Comparison of ENCODE assay signal across 10 mouse cellular contexts in the genomic region with DNA sequence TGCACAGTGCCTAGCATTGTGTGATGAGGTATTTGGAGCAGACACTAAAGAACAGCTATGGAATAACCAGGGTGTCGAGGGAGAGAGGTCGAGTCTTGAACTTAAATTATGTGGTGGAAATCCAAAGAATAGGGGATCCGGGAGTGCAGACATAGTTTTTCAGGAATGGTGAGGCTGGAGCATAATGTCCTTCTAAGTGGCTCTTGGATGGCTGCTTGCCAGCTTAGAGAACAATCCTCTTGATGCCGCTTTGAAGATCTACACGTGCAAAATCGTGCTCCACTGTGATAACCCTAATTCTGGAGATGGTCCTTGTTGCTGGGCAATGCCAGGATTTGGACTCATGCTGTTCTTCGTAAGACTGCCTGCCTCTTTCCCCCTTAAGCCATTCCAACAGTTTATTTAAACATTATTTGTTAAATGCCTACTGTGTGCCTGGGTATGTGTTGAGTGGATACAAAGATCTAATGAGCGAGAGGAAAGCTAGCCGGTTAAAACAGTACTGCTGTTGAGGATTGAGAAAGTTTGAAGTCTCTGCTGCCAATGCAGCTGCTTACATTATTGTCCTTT. TPM values are rescaled to one million over a fixed set of nuclear protein-coding genes. Genes with fewer than 3 reads are reported as not detected.
DNase-seq lines count a peak whose midpoint lies in the region; ATAC-seq and TF ChIP-seq lines count a peak whose summit lies in the region.
"Had no signal": no experiment of that assay in that cellular context is flagged by ENCODE, and none has a peak within 500 bp of the region (broad histone marks: within the 10 kb centered on the region; RNA-seq: fewer than 3 reads in every experiment).

No protein-coding gene starts in this region.

- intact Hi-C loops in heart, adult 2 months (cut with DNase I): no loop called here

- TF ChIP-seq CTCF in heart, adult 2 months (IDR thresholded peaks at IDR 0.05): no peak

- H3K36me3 ChIP-seq in heart, embryonic 15.5 days: no peaks in the 10 kb centered on the region
- H3K36me3 ChIP-seq in heart, adult 2 months (ENCODE audit: control insufficient read depth, insufficient read depth, low read length): no peaks in the 10 kb centered on the region
- no peaks in the 10 kb centered on the region for H3K36me3 ChIP-seq in intestine, embryonic 15.5 days

- H3K9me3 ChIP-seq in heart, embryonic 15.5 days (replicated peaks): no peaks in the 10 kb centered on the region
- H3K9me3 ChIP-seq in intestine, embryonic 15.5 days: no peaks in the 10 kb centered on the region

- WGBS in heart, embryonic 15.5 days: 37% methylated on average over 9 of the region's 9 CpGs
- 51% methylated on average over 9 of the region's 9 CpGs for WGBS in heart, adult 2 months
- WGBS in intestine, embryonic 15.5 days: 44% methylated on average over 9 of the region's 9 CpGs

- peak overlapping the region; percentile 100 for H3K4me2 ChIP-seq in heart, embryonic 15.5 days
- peak overlapping the region; percentile 98 for H3K4me2 ChIP-seq in intestine, embryonic 15.5 days (replicated peaks)

- TF ChIP-seq EP300 in heart, adult 2 months (IDR thresholded peaks at IDR 0.05; ENCODE audit: insufficient read depth, low read depth, low read length): no peak

- peak overlapping the region; percentile 72 for H3K4me3 ChIP-seq in heart, embryonic 15.5 days
- no peak overlapping the region for H3K4me3 ChIP-seq in heart, adult 2 months
- H3K4me3 ChIP-seq in intestine, embryonic 15.5 days (replicated peaks): peak overlapping the region; percentile 66; the same call in 1 of the 2 replicates

- DNase-seq in heart, adult 2 months: no peak
- peak; percentile 41 to 47 for DNase-seq in right cerebral cortex, postnatal 10 days (ENCODE audit: low spot score in 2 of 2)
- no peak for DNase-seq in right cerebral cortex, postnatal 4 days
- no peak for DNase-seq in spleen, adult 18-20 months
- no peak for DNase-seq in thymus, postnatal 36 days
- DNase-seq: liver, postnatal 0 days had no signal

- H3K79me2 ChIP-seq in heart, adult 2 months (replicated peaks; ENCODE audit: control insufficient read depth, insufficient read depth, low read length): no peaks in the 10 kb centered on the region

- H3K27me3 ChIP-seq in heart, embryonic 15.5 days: peaks cover 60% of the 10 kb centered on the region
- H3K27me3 ChIP-seq in heart, adult 2 months (ENCODE audit: control insufficient read depth, insufficient read depth, low read length): peaks cover 18% of the 10 kb centered on the region
- H3K27me3 ChIP-seq in intestine, embryonic 15.5 days (replicated peaks): peaks cover 26% of the 10 kb centered on the region

- no peak for ATAC-seq in heart, embryonic 15.5 days (replicated peaks; ENCODE audit: insufficient number of reproducible peaks, insufficient read depth, low FRiP score, low read depth)
- ATAC-seq in intestine, embryonic 15.5 days: no peak
- ATAC-seq in megakaryocyte, adult 5-6 weeks (ENCODE audit: poor library complexity, severe bottlenecking): no peak
- ATAC-seq: liver, postnatal 0 days had no signal

- TF ChIP-seq POLR2A in heart, adult 2 months (IDR thresholded peaks at IDR 0.05; ENCODE audit: insufficient read depth, low read depth, low read length): no peak

- H3K27ac ChIP-seq in heart, embryonic 15.5 days: no peak overlapping the region
- no peak overlapping the region for H3K27ac ChIP-seq in heart, adult 2 months
- no peak overlapping the region for H3K27ac ChIP-seq in intestine, embryonic 15.5 days

- no peak overlapping the region for H3K9ac ChIP-seq in heart, embryonic 15.5 days
- H3K9ac ChIP-seq in heart, adult 2 months (ENCODE audit: low read depth, low read length): no peak overlapping the region
- H3K9ac ChIP-seq in intestine, embryonic 15.5 days: no peak overlapping the region
- H3K9ac ChIP-seq: liver, postnatal 0 days had no signal

- peaks cover 20% of the 10 kb centered on the region for H3K4me1 ChIP-seq in heart, embryonic 15.5 days (replicated peaks)
- H3K4me1 ChIP-seq in heart, adult 2 months (ENCODE audit: control insufficient read depth, insufficient read depth, low read length): no peaks in the 10 kb centered on the region
- peaks cover 10% of the 10 kb centered on the region for H3K4me1 ChIP-seq in intestine, embryonic 15.5 days (replicated peaks)

RNA-seq across cellular contexts. Expression of gene Hs6st3, which starts 1.3 kb away (rescaled TPM):
- polyA plus RNA-seq in heart, embryonic 15.5 days (2015; fragmentation: Nextera tagmentation; extraction: Ambion mirVana): 0.08 and 0.18 TPM in 2 replicates
- not detected for total RNA-seq in heart, adult 2 months (2021)
- not detected in 2 replicates for polyA plus RNA-seq in heart, adult 2 months (2012; rRNA removed)
- polyA plus RNA-seq in intestine, embryonic 15.5 days (2015; fragmentation: Nextera tagmentation; extraction: Ambion mirVana): 0.14 TPM in 1 of 2 replicates, not detected in the other
- total RNA-seq in megakaryocyte, adult 5-6 weeks (2015): not detected in 2 replicates
- not detected in 2 replicates for total RNA-seq in megakaryocyte, adult 5-6 weeks (2017)
- polyA plus RNA-seq: liver, postnatal 0 days; small intestine, adult 2 months had no signal

RNA-seq across cellular contexts. Expression of gene Uggt2, which starts 40.2 kb away (rescaled TPM):
- polyA plus RNA-seq in heart, embryonic 15.5 days (2015; fragmentation: Nextera tagmentation; extraction: Ambion mirVana): 7.4 and 8.1 TPM in 2 replicates
- total RNA-seq in heart, adult 2 months (2021): 1 to 10 TPM; 5.6 to 5.7 TPM
- 4.1 and 8.3 TPM in 2 replicates for polyA plus RNA-seq in heart, adult 2 months (2012; rRNA removed)
- polyA plus RNA-seq in intestine, embryonic 15.5 days (2015; fragmentation: Nextera tagmentation; extraction: Ambion mirVana): 7.9 TPM in 2 replicates
- 0.58 and 1.6 TPM in 2 replicates for total RNA-seq in megakaryocyte, adult 5-6 weeks (2015)
- 1.2 and 2.2 TPM in 2 replicates for total RNA-seq in megakaryocyte, adult 5-6 weeks (2017)

Comparison
In these comparisons a context has a peak if more than half of its experiments do, and no peak if none do; other contexts are left out.
1. DNase-seq: peak in right cerebral cortex, postnatal 10 days (2 of 2); none in heart, adult 2 months (0 of 2), right cerebral cortex, postnatal 4 days (single experiment), spleen, adult 18-20 months (0 of 2) and thymus, postnatal 36 days (0 of 2).